Mouse (Mus musculus) embryonic fibroblast, embryonic 13.5 days (primary cell): ENCODE measurements at regions not wholly inside any gene's neighbourhood (a gene's known extent, or its start where the extent isn't known, plus 50 kb on each side); places are given as distances from the start of the nearest gene placed in this dataset.

Source experiments
- CTCF ChIP-seq: IDR thresholded peaks from 2 replicates; pipeline ENCODE4 v1.5.1; 2011; ENCODE audit warnings: mild to moderate bottlenecking, control low read depth, low read length, moderate library complexity, borderline replicate concordance; ENCODE audit not compliant: insufficient read depth
- POLR2A ChIP-seq: IDR thresholded peaks from 2 replicates; pipeline ENCODE4 v1.6.1; 2011; ENCODE audit warnings: low read depth, mild to moderate bottlenecking, control low read depth, low read length, moderate library complexity

- TF ChIP-seq CTCF = no peak
- no peak for TF ChIP-seq POLR2A
Observed at GRCm38 (mm10) chr3:119503471-119503972, 280.7 kb downstream of the Ptbp2 start.
